Mouse (Mus musculus) liver, postnatal 0 days (tissue): ENCODE measurements around the gene Mxd4.
A peak's percentile ranks its signal among the peaks of the same experiment; 100 is the strongest.

Experiments
- CTCF ChIP-seq: sonication (generic); IDR thresholded peaks from 2 replicates; pipeline ENCODE4 v1.5.1; 2016; ENCODE audit warnings: antibody characterized with exemption, low read depth
- EP300 ChIP-seq: IDR thresholded peaks from 2 replicates; pipeline ENCODE4 v1.6.1; 2016; ENCODE audit warnings: antibody characterized with exemption, low read depth, mild to moderate bottlenecking

- peak; percentile 73 for TF ChIP-seq CTCF
- TF ChIP-seq EP300 = no peak
These were observed 4.3 kb upstream of the Mxd4 start for GRCm38 (mm10) chr5:34191843-34192242.
